Mouse (Mus musculus): ENCODE results near the gene Mtus2. TPM values are rescaled to one million over a fixed set of nuclear protein-coding genes. Genes with fewer than 3 reads are reported as not detected.

The Mtus2 gene
- 1.0 TPM for polyA plus RNA-seq (2017; shearing (Covaris generic))

GRCm38 (mm10) chr5:147956821-147957564, at the start of gene Mtus2:
Gene Mtus2 (plus strand): TSS chr5:147957320.

Other genes with a start within 250 kb of the Mtus2 start
- gene Flt1, start 231.3 kb upstream of the Mtus2 start, polyA plus RNA-seq (2017; shearing (Covaris generic)): 0.11 TPM
- 199 TPM for gene Pomp, start 96.9 kb upstream of the Mtus2 start, polyA plus RNA-seq (2017; shearing (Covaris generic))
- 11.4 TPM for gene Slc46a3, start 62.5 kb upstream of the Mtus2 start, polyA plus RNA-seq (2017; shearing (Covaris generic))

All from effector memory CD4-positive, alpha-beta T cell, adult 5 months (primary cell).